Mouse (Mus musculus) testis, postnatal 10 days (tissue): ENCODE data around the gene Nphp4.
"Not testable (repeated sequence)": the region's sequence is repeated elsewhere in the genome, so short reads cannot be mapped to it uniquely, and the experiment has no call there.

Experiments used
- DNase-seq: peaks from one replicate; pipeline ENCODE4 v3.0.0; 2021; ENCODE audit warnings: low spot score

Nphp4 gene

GRCm38 (mm10) chr4:152478224-152478567 is 1.7 kb downstream of the Nphp4 start:
- DNase-seq: no peak

DNA sequence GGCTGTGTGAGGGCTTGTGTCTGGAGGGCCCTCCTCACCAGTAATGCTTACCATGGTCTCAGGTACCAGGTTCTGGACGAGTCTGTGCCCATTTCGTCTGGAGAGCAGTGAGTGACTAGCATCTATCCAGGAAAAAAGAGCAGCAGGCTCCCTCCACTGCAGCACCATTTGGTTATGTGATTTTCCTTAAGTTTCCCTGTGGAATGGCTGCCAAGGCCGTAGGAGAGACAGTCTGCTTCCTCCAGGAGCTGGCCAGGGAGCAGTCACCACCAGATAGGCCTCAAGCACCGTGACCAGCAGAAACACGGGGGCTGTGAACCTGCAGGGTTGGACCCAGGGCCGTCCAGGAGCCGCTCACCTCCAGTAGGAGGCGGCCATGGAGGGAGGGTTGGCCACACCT is 3.9 kb downstream of the Nphp4 start:
- DNase-seq: no peak

- DNase-seq: no peak
These were observed 11.5 kb downstream of the Nphp4 start for GRCm38 (mm10) chr4:152488046-152488445.

GRCm38 (mm10) chr4:152490311-152490710 is 13.8 kb downstream of the Nphp4 start:
- DNase-seq: no peak

- peak; percentile 89 for DNase-seq
These were observed 14.9 kb downstream of the Nphp4 start for GRCm38 (mm10) chr4:152491250-152491899.

- no peak for DNase-seq
These were observed 17.9 kb downstream of the Nphp4 start for GRCm38 (mm10) chr4:152494360-152494879.

DNA sequence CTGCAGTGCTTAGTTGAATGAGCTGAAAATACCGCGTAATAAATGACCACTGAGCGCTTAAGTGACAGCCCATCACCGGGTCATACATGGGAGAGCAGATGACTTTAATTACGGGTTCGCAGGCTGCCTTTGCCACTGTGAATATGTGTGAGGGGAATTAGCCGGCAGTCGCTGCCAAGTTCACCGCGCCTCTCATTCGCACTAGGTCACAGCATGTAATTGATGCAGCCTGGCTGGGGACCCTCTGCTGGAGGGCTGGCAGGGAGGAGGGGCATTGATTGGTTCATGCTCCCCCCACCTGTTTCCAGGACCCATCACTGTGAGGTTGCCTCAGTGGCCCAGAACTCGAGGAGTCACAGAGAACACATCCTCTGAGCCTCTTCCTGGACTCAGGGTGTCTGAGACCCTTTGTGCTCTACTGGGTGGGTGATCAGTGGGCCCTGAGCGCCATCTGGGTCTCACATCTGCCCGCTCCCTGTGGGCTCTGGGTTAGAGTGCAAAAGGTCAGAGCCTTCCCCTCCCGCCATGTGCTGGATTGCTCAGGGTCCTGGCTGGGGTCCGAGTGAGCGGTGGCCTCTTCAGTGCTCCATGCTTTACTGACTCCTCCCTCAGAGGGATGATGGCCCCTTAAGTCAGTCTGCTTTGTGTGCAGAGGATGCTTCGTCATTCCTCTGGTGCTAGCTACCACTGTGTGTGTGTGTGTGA is 35.9 kb downstream of the Nphp4 start:
- DNase-seq: no peak

- DNase-seq: no peak
These were observed 38.4 kb downstream of the Nphp4 start for GRCm38 (mm10) chr4:152514884-152515283.

GRCm38 (mm10) chr4:152519106-152519505 is 42.6 kb downstream of the Nphp4 start:
- no peak for DNase-seq

GRCm38 (mm10) chr4:152520083-152520482 is 43.6 kb downstream of the Nphp4 start:
- DNase-seq: peak; percentile 78

- no peak for DNase-seq
These were observed 56.4 kb downstream of the Nphp4 start for GRCm38 (mm10) chr4:152532872-152533271.

GRCm38 (mm10) chr4:152539756-152540155 is 63.2 kb downstream of the Nphp4 start:
- DNase-seq: no peak

GRCm38 (mm10) chr4:152541172-152541571 is 64.7 kb downstream of the Nphp4 start:
- DNase-seq: no peak

GRCm38 (mm10) chr4:152542447-152542846 is 65.9 kb downstream of the Nphp4 start:
- no peak for DNase-seq

GRCm38 (mm10) chr4:152546481-152546880 is 70.0 kb downstream of the Nphp4 start:
- no peak for DNase-seq

- DNase-seq: no peak
These were observed 71.6 kb downstream of the Nphp4 start for GRCm38 (mm10) chr4:152547886-152548663.

GRCm38 (mm10) chr4:152549507-152550202 is 73.1 kb downstream of the Nphp4 start:
- no peak for DNase-seq

DNA sequence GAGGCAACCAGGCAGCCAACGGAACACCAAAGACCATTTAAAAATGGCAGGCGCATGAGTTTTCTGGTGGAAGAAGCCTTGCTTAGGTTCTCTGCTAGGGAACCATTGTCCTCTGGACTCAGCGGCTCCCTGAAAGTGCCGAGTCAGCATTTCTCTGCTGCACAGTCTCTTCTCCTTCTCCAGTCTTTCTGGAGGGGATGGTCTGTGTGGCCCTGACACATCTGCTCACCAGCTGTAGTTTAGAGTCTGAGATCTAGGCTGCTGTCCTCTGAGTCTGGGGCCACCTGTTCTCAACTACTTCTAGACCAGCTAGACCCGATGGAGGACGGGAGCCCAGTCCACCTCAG is 73.7 kb downstream of the Nphp4 start:
- no peak for DNase-seq

DNA sequence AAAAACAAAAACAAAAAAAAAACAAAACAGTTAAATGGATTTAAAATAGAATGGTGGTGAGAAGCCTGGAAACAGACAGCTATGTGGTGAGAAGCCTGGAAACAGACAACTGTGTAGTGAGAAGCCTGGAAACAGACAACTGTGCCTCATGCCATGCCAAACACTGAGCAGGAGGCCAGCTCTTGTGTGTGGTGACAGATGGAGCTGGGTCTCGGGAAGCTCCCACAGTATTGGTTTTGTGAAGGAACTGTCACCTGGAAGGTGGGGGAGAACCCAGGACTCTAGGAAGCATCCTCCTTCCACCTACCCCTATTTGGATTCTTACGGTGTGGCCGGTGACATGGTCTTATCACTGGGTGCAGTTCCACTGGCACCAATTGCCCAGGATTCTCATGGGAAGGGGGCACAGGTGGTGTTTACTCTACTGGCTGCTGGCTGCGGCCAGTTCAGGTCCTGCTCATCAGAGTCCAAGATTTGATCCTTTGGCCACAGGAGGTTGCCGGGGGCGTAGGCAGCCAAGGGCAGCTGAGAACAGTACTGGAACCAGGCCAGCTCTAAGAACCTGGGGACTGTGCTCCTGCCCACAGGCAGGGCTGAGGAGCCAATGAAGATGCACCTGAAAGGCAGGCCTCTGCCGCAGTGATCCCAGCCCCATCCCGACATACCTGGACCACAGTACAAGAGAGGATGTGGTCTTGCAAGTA is 77.2 kb downstream of the Nphp4 start:
- no peak for DNase-seq

- DNase-seq: no peak
These were observed 77.9 kb downstream of the Nphp4 start for GRCm38 (mm10) chr4:152554421-152554820.

DNA sequence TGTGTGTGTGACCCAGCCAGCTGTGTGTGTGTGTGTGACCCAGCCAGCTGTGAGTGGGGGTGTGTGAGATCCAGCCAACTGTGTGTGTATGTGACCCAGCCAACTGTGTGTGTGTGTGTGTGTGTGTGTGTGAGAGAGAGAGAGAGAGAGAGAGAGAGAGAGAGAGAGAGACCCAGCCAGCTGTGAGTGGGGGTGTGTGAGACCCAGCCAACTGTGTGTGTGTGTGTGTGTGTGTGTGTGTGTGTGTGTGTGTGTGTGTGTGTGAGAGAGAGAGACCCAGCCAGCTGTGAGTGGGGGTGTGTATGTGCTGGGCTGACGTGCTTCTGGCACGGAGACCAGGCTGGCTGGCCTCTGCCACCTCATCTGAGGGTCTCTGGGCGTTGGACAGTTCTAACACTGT is 79.3 kb downstream of the Nphp4 start:
- DNase-seq: not testable (repeated sequence)

GRCm38 (mm10) chr4:152558246-152558645 is 81.7 kb downstream of the Nphp4 start:
- DNase-seq: no peak
